Mouse (Mus musculus): Measurements from ENCODE around the gene Arl9.

DNA sequence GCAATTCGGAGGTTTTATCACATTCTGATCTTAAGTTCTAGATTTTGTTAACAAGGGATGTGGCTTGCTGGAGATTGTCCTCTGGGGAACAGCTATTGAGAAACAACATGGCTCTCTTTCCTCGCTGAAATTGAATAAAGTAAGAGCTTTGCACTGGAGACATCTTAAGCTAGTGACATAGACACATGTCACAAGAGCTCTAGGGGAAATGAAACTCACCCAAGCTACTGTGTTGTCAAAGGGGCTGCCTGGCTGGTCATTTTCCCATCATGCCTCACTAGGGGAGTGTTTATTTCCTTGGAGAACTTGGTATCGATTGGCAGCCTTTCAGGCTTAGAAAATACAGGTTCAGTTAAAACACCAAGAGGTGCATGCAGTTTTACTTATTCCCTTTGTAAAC is 9.3 kb downstream of the Arl9 start:
- no peak for TF ChIP-seq CTCF (conservative IDR thresholded peaks at IDR 0.05; ENCODE audit: low read length)
- no peak for TF ChIP-seq POU5F1 (IDR thresholded peaks at IDR 0.05; ENCODE audit: borderline replicate concordance, low read length)
- no peak for TF ChIP-seq NANOG (IDR thresholded peaks at IDR 0.05; ENCODE audit: borderline replicate concordance, low read length)

All from E14TG2a.4 (cell line).